Mouse (Mus musculus) layer of hippocampus, adult 8-10 months (tissue): ENCODE measurements at regions not wholly inside any gene's neighbourhood (a gene's known extent, or its start where the extent isn't known, plus 50 kb on each side); places are given as distances from the start of the nearest gene placed in this dataset.

Experiments used
- DNase-seq, 2 experiments: peaks; one replicate each; pipeline ENCODE4 v3.0.0; 2022; ENCODE audit warnings: low spot score in 2 of 2

GRCm38 (mm10) chr15:61514324-61514723 lies 591.5 kb upstream of the A1bg start:
- no peak for DNase-seq

GRCm38 (mm10) chr15:61508806-61509205 lies 586.0 kb upstream of the A1bg start:
- no peak for DNase-seq

GRCm38 (mm10) chr15:61506361-61506897 lies 583.6 kb upstream of the A1bg start:
- no peak for DNase-seq

- DNase-seq = peak; percentile 5 to 47
These were observed 580.6 kb upstream of the A1bg start for GRCm38 (mm10) chr15:61503436-61503835.

GRCm38 (mm10) chr15:61489731-61490130 lies 566.9 kb upstream of the A1bg start:
- DNase-seq = no peak

GRCm38 (mm10) chr15:61481861-61482260 lies 559.0 kb upstream of the A1bg start:
- DNase-seq = no peak

- no peak for DNase-seq
These were observed 551.1 kb upstream of the A1bg start for GRCm38 (mm10) chr15:61473900-61474299.

- no peak for DNase-seq
These were observed 532.2 kb upstream of the A1bg start for GRCm38 (mm10) chr15:61455042-61455441.

- DNase-seq = peak; percentile 3 to 12
These were observed 531.5 kb upstream of the A1bg start for GRCm38 (mm10) chr15:61454350-61454671.

- DNase-seq = no peak
These were observed 531.0 kb upstream of the A1bg start for GRCm38 (mm10) chr15:61453656-61454349.

GRCm38 (mm10) chr15:61450217-61450616 lies 527.4 kb upstream of the A1bg start:
- DNase-seq = no peak

- DNase-seq = no peak
These were observed 525.7 kb upstream of the A1bg start for GRCm38 (mm10) chr15:61448482-61448881.

GRCm38 (mm10) chr15:61446053-61446840 lies 523.4 kb upstream of the A1bg start:
- no peak for DNase-seq

- no peak for DNase-seq
These were observed 519.1 kb upstream of the A1bg start for GRCm38 (mm10) chr15:61441734-61442398.

- no peak for DNase-seq
These were observed 518.2 kb upstream of the A1bg start for GRCm38 (mm10) chr15:61441012-61441411.

- no peak for DNase-seq
These were observed 517.5 kb upstream of the A1bg start for GRCm38 (mm10) chr15:61440284-61440683.

- DNase-seq = no peak
These were observed 516.9 kb upstream of the A1bg start for GRCm38 (mm10) chr15:61439623-61440170.

GRCm38 (mm10) chr15:61428818-61429415 lies 506.1 kb upstream of the A1bg start:
- DNase-seq = no peak

GRCm38 (mm10) chr15:61422989-61423388 lies 500.2 kb upstream of the A1bg start:
- no peak for DNase-seq

GRCm38 (mm10) chr15:61417506-61417905 lies 494.7 kb upstream of the A1bg start:
- no peak for DNase-seq

- DNase-seq = no peak
These were observed 494.0 kb upstream of the A1bg start for GRCm38 (mm10) chr15:61416841-61417240.
